Mouse (Mus musculus) megakaryocyte-erythroid progenitor cell, adult 5-6 weeks (primary cell): ENCODE measurements around the gene Tbxas1. TPM values are rescaled to one million over a fixed set of nuclear protein-coding genes. Genes with fewer than 3 reads are reported as not detected.
A peak's percentile ranks its signal among the peaks of the same experiment; 100 is the strongest.

Source experiments
- ATAC-seq: replicated peaks from 2 replicates; pipeline ENCODE4 v1.8.0; 2016; ENCODE audit warnings: mild to moderate bottlenecking, inconsistent platforms; ENCODE audit not compliant: severe bottlenecking, poor library complexity, low FRiP score, low TSS enrichment
- total RNA-seq, 2 experiments: library from RNA; stranded (forward) in 1 of 2; stranded (reverse) in 1 of 2; fragments of 200-1000, 215-1000 nt in 1 of 2; fragments of >200 nt in 1 of 2; fragmentation: Nextera tagmentation in 1 of 2; gene quantifications; 2 replicates each; pipeline ENCODE4 v1.2.3; 2014 to 2017

The Tbxas1 gene
- total RNA-seq, 2 experiments from 2014 or later, result 1.6 to 2.5 TPM

- 0 out of 2 replicates have a peak, but pooled peaks have one; percentile 15 for ATAC-seq
Observed at GRCm38 (mm10) chr6:38882728-38883171, 7.5 kb downstream of the Tbxas1 start.

- ATAC-seq, result no peak
Observed at GRCm38 (mm10) chr6:38884482-38884881, 9.3 kb downstream of the Tbxas1 start.

GRCm38 (mm10) chr6:38885132-38885531 is 9.9 kb downstream of the Tbxas1 start:
- no peak for ATAC-seq

- ATAC-seq, result no peak
Observed at GRCm38 (mm10) chr6:38887436-38887835, 12.2 kb downstream of the Tbxas1 start.

GRCm38 (mm10) chr6:38889156-38889555 is 14.0 kb downstream of the Tbxas1 start:
- no peak for ATAC-seq

GRCm38 (mm10) chr6:38892017-38892416 is 16.8 kb downstream of the Tbxas1 start:
- peak; percentile 86 for ATAC-seq

- no peak for ATAC-seq
Observed at GRCm38 (mm10) chr6:38893615-38894014, 18.4 kb downstream of the Tbxas1 start.

- ATAC-seq, result peak; percentile 72
Observed at GRCm38 (mm10) chr6:38900073-38900472, 24.9 kb downstream of the Tbxas1 start.

- peak; percentile 78 for ATAC-seq
Observed at GRCm38 (mm10) chr6:38900479-38901126, 25.4 kb downstream of the Tbxas1 start.

- no peak for ATAC-seq
Observed at GRCm38 (mm10) chr6:38901152-38901551, 25.9 kb downstream of the Tbxas1 start.

- ATAC-seq, result no peak
Observed at GRCm38 (mm10) chr6:38901636-38902035, 26.4 kb downstream of the Tbxas1 start.

GRCm38 (mm10) chr6:38902820-38903439 is 27.7 kb downstream of the Tbxas1 start:
- no peak for ATAC-seq

GRCm38 (mm10) chr6:38906005-38906404 is 30.8 kb downstream of the Tbxas1 start:
- no peak for ATAC-seq

GRCm38 (mm10) chr6:38908401-38908800 is 33.2 kb downstream of the Tbxas1 start:
- ATAC-seq, result no peak

GRCm38 (mm10) chr6:38910828-38911559 is 35.8 kb downstream of the Tbxas1 start:
- ATAC-seq, result peak; percentile 91

- no peak for ATAC-seq
Observed at GRCm38 (mm10) chr6:38912121-38912660, 37.0 kb downstream of the Tbxas1 start.

GRCm38 (mm10) chr6:38912845-38913244 is 37.6 kb downstream of the Tbxas1 start:
- no peak for ATAC-seq

GRCm38 (mm10) chr6:38913386-38914042 is 38.3 kb downstream of the Tbxas1 start:
- ATAC-seq, result no peak

- no peak for ATAC-seq
Observed at GRCm38 (mm10) chr6:38914181-38914580, 39.0 kb downstream of the Tbxas1 start.

- ATAC-seq, result no peak
Observed at GRCm38 (mm10) chr6:38915776-38916175, 40.6 kb downstream of the Tbxas1 start.
